Mouse (Mus musculus): ENCODE measurements around the gene Abca8a.

- TF ChIP-seq POLR2A (IDR thresholded peaks at IDR 0.05; ENCODE audit: borderline replicate concordance, control insufficient read depth, low read depth, low read length): no peak
- TF ChIP-seq CTCF (IDR thresholded peaks at IDR 0.05; ENCODE audit: control insufficient read depth, insufficient read depth, low read length): no peak
Measured at GRCm38 (mm10) chr11:110091328-110091727, 4.5 kb downstream of the Abca8a start.
